ENCODE assay signal across 26 mouse cellular contexts in genomic region chr5:103440418-103441276, GRCm38 (mm10). TPM values are rescaled to one million over a fixed set of nuclear protein-coding genes. Genes with fewer than 3 reads are reported as not detected.
DNase-seq lines count a peak whose midpoint lies in the region; ATAC-seq and TF ChIP-seq lines count a peak whose summit lies in the region.
"Had no signal": no experiment of that assay in that cellular context is flagged by ENCODE, and none has a peak within 500 bp of the region (broad histone marks: within the 10 kb centered on the region; RNA-seq: fewer than 3 reads in every experiment).

No protein-coding gene starts in this region.

- H3K36me3 ChIP-seq in MEL (ENCODE audit: control insufficient read depth in 1 of 2, insufficient read depth in 2 of 2, low read length in 2 of 2): peaks cover 0 to 49% of the 10 kb centered on the region in 2 experiments; a peak in 2 of 4 replicates
- H3K36me3 ChIP-seq in forebrain, postnatal 0 days (ENCODE audit: insufficient read depth): no peaks in the 10 kb centered on the region
- H3K36me3 ChIP-seq: embryonic facial prominence, embryonic 10.5 days; embryonic facial prominence, embryonic 13.5 days; forebrain, embryonic 12.5 days; forebrain, embryonic 15.5 days; hindbrain, embryonic 13.5 days had no signal

- peak; percentile 82 to 87 for TF ChIP-seq EP300 in MEL (IDR thresholded peaks at IDR 0.05; ENCODE audit: low read depth in 1 of 2, low read length in 2 of 2)

- no peak overlapping the region for H3K4me2 ChIP-seq in forebrain, postnatal 0 days (ENCODE audit: low read depth)
- H3K4me2 ChIP-seq: embryonic facial prominence, embryonic 13.5 days; forebrain, embryonic 12.5 days; forebrain, embryonic 15.5 days; heart, embryonic 11.5 days; hindbrain, embryonic 13.5 days had no signal

- DNase-seq in heart, adult 11 months: peak; percentile 58
- no peak for DNase-seq in heart, adult 9 months (ENCODE audit: low spot score in 2 of 2)
- DNase-seq in MEL (ENCODE audit: low read depth, low spot score): peak; percentile 88
- DNase-seq in induced T-regulatory cell, adult 2 months (ENCODE audit: low read depth): peak; percentile 63
- DNase-seq in frontal cortex, postnatal 10 days (ENCODE audit: low spot score in 2 of 2): no peak
- DNase-seq in forebrain, postnatal 0 days: no peak
- DNase-seq: adrenal gland, adult 2 months; adrenal gland, postnatal 14 days; cerebellum, adult 11 months; cerebellum, adult 2 months; cerebellum, adult 9-11 months; cerebellum, postnatal 25 days; embryo, embryonic 11 days; gastrocnemius, postnatal 25 days; heart, adult 2 months; kidney, adult 18-20 months had no signal

- H3K4me1 ChIP-seq in MEL (ENCODE audit: control insufficient read depth in 1 of 2, insufficient read depth in 2 of 2, low read length in 2 of 2): peaks cover 20 to 37% of the 10 kb centered on the region in 2 experiments
- no peaks in the 10 kb centered on the region for H3K4me1 ChIP-seq in forebrain, postnatal 0 days (ENCODE audit: insufficient read depth)

- no peak for TF ChIP-seq CTCF in MEL (IDR thresholded peaks at IDR 0.05 in 2 of 3, conservative IDR thresholded peaks at IDR 0.05 in 1 of 3; ENCODE audit: control insufficient read depth in 1 of 3, insufficient read depth in 1 of 3, low read depth in 2 of 3, low read length in 3 of 3, poor library complexity in 1 of 3, severe bottlenecking in 1 of 3)
- no peak for TF ChIP-seq CTCF in forebrain, postnatal 0 days (IDR thresholded peaks at IDR 0.05; ENCODE audit: low read depth)

- no peaks in the 10 kb centered on the region for H3K9me3 ChIP-seq in MEL (replicated peaks; ENCODE audit: insufficient read depth, low read length)
- H3K9me3 ChIP-seq in forebrain, postnatal 0 days (ENCODE audit: low read length): no peaks in the 10 kb centered on the region
- H3K9me3 ChIP-seq: embryonic facial prominence, embryonic 10.5 days; embryonic facial prominence, embryonic 13.5 days; forebrain, embryonic 12.5 days; forebrain, embryonic 15.5 days; hindbrain, embryonic 13.5 days had no signal

- H3K4me3 ChIP-seq in MEL (ENCODE audit: control insufficient read depth in 1 of 2, insufficient read depth in 1 of 2, low read depth in 2 of 2, low read length in 2 of 2): peak overlapping the region; percentile 58 to 61
- no peak overlapping the region for H3K4me3 ChIP-seq in forebrain, postnatal 0 days (ENCODE audit: low read depth, low read length)
- H3K4me3 ChIP-seq: embryonic facial prominence, embryonic 10.5 days; embryonic facial prominence, embryonic 13.5 days; erythroblast, embryonic 14.5 days; forebrain, embryonic 12.5 days; forebrain, embryonic 15.5 days; heart, adult 2 months; hindbrain, embryonic 13.5 days had no signal

- peak overlapping the region; percentile 99 for H3K27ac ChIP-seq in MEL (ENCODE audit: control insufficient read depth, low read depth, low read length)
- no peak overlapping the region for H3K27ac ChIP-seq in forebrain, postnatal 0 days (ENCODE audit: low read depth, low read length)
- H3K27ac ChIP-seq: embryonic facial prominence, embryonic 10.5 days; embryonic facial prominence, embryonic 13.5 days; forebrain, embryonic 12.5 days; forebrain, embryonic 15.5 days; heart, adult 2 months; hindbrain, embryonic 13.5 days had no signal

- WGBS in forebrain, postnatal 0 days: 93% methylated on average over 11 of the region's 11 CpGs

- peaks cover 2% of the 10 kb centered on the region; the same call in 1 of the 2 replicates for H3K79me2 ChIP-seq in MEL (ENCODE audit: control insufficient read depth, insufficient read depth, low read length, poor library complexity)

- H3K9ac ChIP-seq in MEL (ENCODE audit: control insufficient read depth, low read depth, low read length, poor library complexity, severe bottlenecking): peak overlapping the region; percentile 78
- H3K9ac ChIP-seq in forebrain, postnatal 0 days: no peak overlapping the region
- H3K9ac ChIP-seq: embryonic facial prominence, embryonic 13.5 days; forebrain, embryonic 12.5 days; forebrain, embryonic 15.5 days; hindbrain, embryonic 13.5 days had no signal

- ATAC-seq in forebrain, postnatal 0 days: no peak
- ATAC-seq: forebrain, embryonic 15.5 days; hindbrain, embryonic 16.5 days; inflammation-experienced regulatory T-cells, adult 6 months; intestine, embryonic 16.5 days had no signal

- TF ChIP-seq POLR2A in MEL (IDR thresholded peaks at IDR 0.05; ENCODE audit: control insufficient read depth in 1 of 2, insufficient read depth in 1 of 2, low read depth in 1 of 2, low read length in 2 of 2, poor library complexity in 1 of 2): peak in 1 of 2 experiments; percentile 61; a peak in 2 of 4 replicates

- no peak for TF ChIP-seq RAD21 in MEL (IDR thresholded peaks at IDR 0.05; ENCODE audit: low read depth, low read length)

- H3K27me3 ChIP-seq in MEL (ENCODE audit: control insufficient read depth in 1 of 2, insufficient read depth in 2 of 2, low read length in 2 of 2): no peaks in the 10 kb centered on the region
- H3K27me3 ChIP-seq in forebrain, postnatal 0 days (ENCODE audit: insufficient read depth, low read length): no peaks in the 10 kb centered on the region
- H3K27me3 ChIP-seq: embryonic facial prominence, embryonic 13.5 days; forebrain, embryonic 12.5 days; forebrain, embryonic 15.5 days; hindbrain, embryonic 13.5 days had no signal

TF ChIP-seq in MEL, 35 proteins besides CTCF, POLR2A, EP300 and RAD21:
- peak; percentile 90 for TF ChIP-seq ZNF384 (IDR thresholded peaks at IDR 0.05; ENCODE audit: low read depth, low read length)
- TF ChIP-seq USF2 (IDR thresholded peaks at IDR 0.05; ENCODE audit: borderline replicate concordance in 1 of 2, insufficient read depth in 1 of 2, low read depth in 1 of 2, low read length in 2 of 2): no peak
- TF ChIP-seq SMC3 (IDR thresholded peaks at IDR 0.05; ENCODE audit: low read depth, low read length): no peak
- TF ChIP-seq E2F4 (IDR thresholded peaks at IDR 0.05; ENCODE audit: borderline replicate concordance, low read depth, low read length): no peak
- TF ChIP-seq TCF12 (IDR thresholded peaks at IDR 0.05; ENCODE audit: low read depth, low read length): peak; percentile 66; the same call in 1 of the 2 replicates
- peak; percentile 58 for TF ChIP-seq NELFE (IDR thresholded peaks at IDR 0.05; ENCODE audit: low read depth, low read length)
- peak; percentile 83; the same call in 1 of the 2 replicates for TF ChIP-seq SIN3A (IDR thresholded peaks at IDR 0.05; ENCODE audit: low read length)
- TF ChIP-seq NRF1 (IDR thresholded peaks at IDR 0.05; ENCODE audit: insufficient read depth, low read depth, low read length, poor library complexity, severe bottlenecking): no peak
- 0 out of 2 replicates have a peak, but pooled peaks have one; percentile 18 for TF ChIP-seq ELF1 (IDR thresholded peaks at IDR 0.05; ENCODE audit: low read depth, low read length)
- peak; percentile 62; the same call in 1 of the 2 replicates for TF ChIP-seq BHLHE40 (IDR thresholded peaks at IDR 0.05; ENCODE audit: borderline replicate concordance, low read depth, low read length)
- TF ChIP-seq RCOR1 (IDR thresholded peaks at IDR 0.05; ENCODE audit: low read depth, low read length): peak; percentile 32; the same call in 1 of the 2 replicates
- TF ChIP-seq MAX (IDR thresholded peaks at IDR 0.05; ENCODE audit: low read length): no peak
- TF ChIP-seq TBP (IDR thresholded peaks at IDR 0.05; ENCODE audit: low read depth, low read length): peak; percentile 83
- no peak for TF ChIP-seq MEF2A (IDR thresholded peaks at IDR 0.05; ENCODE audit: extremely low read depth, insufficient replicate concordance, low read depth, low read length, poor library complexity, severe bottlenecking)
- no peak for TF ChIP-seq MAFK (IDR thresholded peaks at IDR 0.05; ENCODE audit: borderline replicate concordance, low read depth, low read length)
- 0 out of 2 replicates have a peak, but pooled peaks have one; percentile 57 for TF ChIP-seq CHD1 (IDR thresholded peaks at IDR 0.05; ENCODE audit: low read depth, low read length)
- TF ChIP-seq USF1 (IDR thresholded peaks at IDR 0.05; ENCODE audit: low read depth, low read length): no peak
- TF ChIP-seq ZMIZ1 (IDR thresholded peaks at IDR 0.05; ENCODE audit: low read depth, low read length): no peak
- no peak for TF ChIP-seq TAL1 (IDR thresholded peaks at IDR 0.05; ENCODE audit: low read length)
- no peak for TF ChIP-seq ZC3H11A (IDR thresholded peaks at IDR 0.05; ENCODE audit: low read depth, low read length)
- no peak for TF ChIP-seq ZKSCAN1 (IDR thresholded peaks at IDR 0.05; ENCODE audit: low read depth, low read length)
- TF ChIP-seq MYC (IDR thresholded peaks at IDR 0.05; ENCODE audit: low read depth, low read length): 0 out of 2 replicates have a peak, but pooled peaks have one; percentile 58
- 0 out of 2 replicates have a peak, but pooled peaks have one; percentile 38 for TF ChIP-seq POLR2AphosphoS2 (IDR thresholded peaks at IDR 0.05; ENCODE audit: low read length)
- no peak for TF ChIP-seq HCFC1 (IDR thresholded peaks at IDR 0.05; ENCODE audit: low read depth, low read length)
- TF ChIP-seq MYB (IDR thresholded peaks at IDR 0.05; ENCODE audit: low read depth, low read length): peak; percentile 90
- peak; percentile 83 for TF ChIP-seq GATA1 (IDR thresholded peaks at IDR 0.05; ENCODE audit: low read depth, low read length)
- peak; percentile 56; the same call in 1 of the 2 replicates for TF ChIP-seq ETS1 (IDR thresholded peaks at IDR 0.05; ENCODE audit: low read depth, low read length)
- no peak for TF ChIP-seq JUND (IDR thresholded peaks at IDR 0.05; ENCODE audit: low read depth, low read length)
- TF ChIP-seq MAZ (IDR thresholded peaks at IDR 0.05; ENCODE audit: low read depth, low read length): no peak

RNA-seq across cellular contexts. Expression of gene Ptpn13, which starts 15.7 kb away (rescaled TPM):
- total RNA-seq in MEL (2012; rRNA removed): 15.1 and 18.4 TPM in 2 replicates
- polyA plus RNA-seq in MEL (2012; ENCODE audit: insufficient read depth in 1 of 2, insufficient read length in 2 of 2, low read depth in 1 of 2, low replicate concordance in 2 of 2, missing spikeins in 1 of 2): 10 to 100 TPM; 15.5 to 43.6 TPM
- total RNA-seq in forebrain, postnatal 0 days (2014; rRNA removed): 7.8 and 16.2 TPM in 2 replicates
- 1.1 and 1.8 TPM in 2 replicates for polyA plus RNA-seq in forebrain, postnatal 0 days (2015; fragmentation: Nextera tagmentation; extraction: Ambion mirVana)

Comparison
In these comparisons a context has a peak if more than half of its experiments do, and no peak if none do; other contexts are left out.
1. DNase-seq: peak in heart, adult 11 months (single experiment), MEL (single experiment) and induced T-regulatory cell, adult 2 months (single experiment); none in heart, adult 9 months (0 of 2), frontal cortex, postnatal 10 days (0 of 2) and forebrain, postnatal 0 days (single experiment).